Mouse (Mus musculus): ENCODE measurements around the gene Scnn1a.

Gene Scnn1a

GRCm38 (mm10) chr6:125312171-125312570 is 8.3 kb upstream of the Scnn1a start:
- no peak for DNase-seq

GRCm38 (mm10) chr6:125312581-125313355 is 7.7 kb upstream of the Scnn1a start:
- peak; percentile 53 for DNase-seq

GRCm38 (mm10) chr6:125313546-125314230 is 6.8 kb upstream of the Scnn1a start, which contains the start of gene Ltbr:
Gene Ltbr, minus strand, starts transcription at chr6:125313885.
- peak; percentile 95 for DNase-seq

GRCm38 (mm10) chr6:125314231-125314563 is 6.3 kb upstream of the Scnn1a start:
- DNase-seq, result peak; percentile 62

GRCm38 (mm10) chr6:125314746-125315145 is 5.7 kb upstream of the Scnn1a start:
- DNase-seq, result no peak

GRCm38 (mm10) chr6:125317077-125317476 is 3.4 kb upstream of the Scnn1a start:
- DNase-seq, result no peak

GRCm38 (mm10) chr6:125318981-125319918 is 1.2 kb upstream of the Scnn1a start:
- DNase-seq, result peak; percentile 82

GRCm38 (mm10) chr6:125319919-125320296 is 551 bp upstream of the Scnn1a start:
- DNase-seq, result no peak

GRCm38 (mm10) chr6:125321114-125321855 is 826 bp downstream of the Scnn1a start:
- peak; percentile 64 for DNase-seq

GRCm38 (mm10) chr6:125322794-125323193 is 2.3 kb downstream of the Scnn1a start:
- peak; percentile 69 for DNase-seq

- DNase-seq, result no peak
These were observed 3.1 kb downstream of the Scnn1a start for GRCm38 (mm10) chr6:125323547-125323946.

GRCm38 (mm10) chr6:125325337-125325736 is 4.9 kb downstream of the Scnn1a start:
- no peak for DNase-seq

GRCm38 (mm10) chr6:125328243-125328642 is 7.8 kb downstream of the Scnn1a start:
- peak; percentile 78 for DNase-seq

- peak; percentile 98 for DNase-seq
These were observed 10.3 kb downstream of the Scnn1a start for GRCm38 (mm10) chr6:125330626-125331326.

- no peak for DNase-seq
These were observed 12.8 kb downstream of the Scnn1a start for GRCm38 (mm10) chr6:125333112-125333899.

GRCm38 (mm10) chr6:125334356-125334755 is 13.9 kb downstream of the Scnn1a start:
- DNase-seq, result no peak

GRCm38 (mm10) chr6:125338791-125339660 is 18.6 kb downstream of the Scnn1a start:
- no peak for DNase-seq

GRCm38 (mm10) chr6:125340244-125340643 is 19.8 kb downstream of the Scnn1a start:
- peak; percentile 72 for DNase-seq

- DNase-seq, result no peak
These were observed 21.7 kb downstream of the Scnn1a start for GRCm38 (mm10) chr6:125342198-125342597.

GRCm38 (mm10) chr6:125344084-125344483 is 23.6 kb downstream of the Scnn1a start:
- peak; percentile 81 for DNase-seq

Measured in lung, postnatal 10 days (tissue).